Mouse (Mus musculus) 3T3-L1 (cell line): ENCODE measurements around the gene Rnf19b.

ENCODE experiments used
- DNase-seq: peaks from one replicate; pipeline ENCODE4 v3.0.0-alpha.2; 2015; ENCODE audit warnings: low read depth, low spot score

The Rnf19b gene

GRCm38 (mm10) chr4:129117720-129118510, 59.8 kb downstream of the Rnf19b start:
- no peak for DNase-seq

GRCm38 (mm10) chr4:129119708-129120107, 61.6 kb downstream of the Rnf19b start:
- DNase-seq: no peak

- no peak for DNase-seq
Observed at GRCm38 (mm10) chr4:129120520-129121445, 62.7 kb downstream of the Rnf19b start.

GRCm38 (mm10) chr4:129121569-129122086, 63.6 kb downstream of the Rnf19b start, which contains the start of gene Hpca:
Gene Hpca, minus strand, starts transcription at chr4:129122036.
- no peak for DNase-seq

GRCm38 (mm10) chr4:129122107-129122506, 64.0 kb downstream of the Rnf19b start:
- DNase-seq: no peak

- DNase-seq: no peak
Observed at GRCm38 (mm10) chr4:129122719-129123118, 64.6 kb downstream of the Rnf19b start.

GRCm38 (mm10) chr4:129124652-129125146, 66.6 kb downstream of the Rnf19b start:
- no peak for DNase-seq

- no peak for DNase-seq
Observed at GRCm38 (mm10) chr4:129125736-129126451, 67.8 kb downstream of the Rnf19b start.

- no peak for DNase-seq
Observed at GRCm38 (mm10) chr4:129128582-129129338, 70.7 kb downstream of the Rnf19b start.

- DNase-seq: no peak
Observed at GRCm38 (mm10) chr4:129129387-129129786, 71.3 kb downstream of the Rnf19b start.

GRCm38 (mm10) chr4:129130149-129130548, 72.1 kb downstream of the Rnf19b start:
- peak; percentile 58 for DNase-seq

GRCm38 (mm10) chr4:129130755-129131303, 72.8 kb downstream of the Rnf19b start:
- no peak for DNase-seq

- DNase-seq: peak; percentile 43
Observed at GRCm38 (mm10) chr4:129134799-129135585, 76.9 kb downstream of the Rnf19b start.
